Mouse (Mus musculus) kidney, adult 2 months (tissue): ENCODE results near the gene Tmem8. TPM values are rescaled to one million over a fixed set of nuclear protein-coding genes. Genes with fewer than 3 reads are reported as not detected.
"Not testable (repeated sequence)": the region's sequence is repeated elsewhere in the genome, so short reads cannot be mapped to it uniquely, and the experiment has no call there.

ENCODE experiments used
- DNase-seq: peaks from one replicate; pipeline ENCODE4 v3.0.0; 2021
- H3K27ac ChIP-seq: fragments of 200-500 bp; 2 replicates; pipeline ENCODE4 v1.5.1; 2012; ENCODE audit warnings: low read depth, low read length, control low read depth, inconsistent platforms; ENCODE audit not compliant: insufficient read depth
- H3K27me3 ChIP-seq: fragments of 200-500 bp; replicated peaks from 2 replicates; pipeline ENCODE4 v1.6.1; 2012; ENCODE audit warnings: mild to moderate bottlenecking, moderate library complexity, low read length, inconsistent platforms; ENCODE audit not compliant: control insufficient read depth, insufficient read depth
- H3K36me3 ChIP-seq: fragments of 200-500 bp; 2 replicates; pipeline ENCODE4 v1.6.1; 2012; ENCODE audit warnings: mild to moderate bottlenecking, moderate library complexity, low read length, inconsistent platforms; ENCODE audit not compliant: control insufficient read depth, insufficient read depth
- H3K4me1 ChIP-seq: fragments of 200-500 bp; 2 replicates; pipeline ENCODE4 v1.6.1; 2011; ENCODE audit warnings: low read length; ENCODE audit not compliant: control insufficient read depth, insufficient read depth
- H3K4me3 ChIP-seq: fragments of 200-500 bp; 2 replicates; pipeline ENCODE4 v1.5.1; 2011; ENCODE audit warnings: mild to moderate bottlenecking, low read depth, low read length, control low read depth; ENCODE audit not compliant: insufficient read depth
- CTCF ChIP-seq: fragments of 200-500 bp; conservative IDR thresholded peaks from 2 replicates; pipeline ENCODE4 v1.5.1; 2011; ENCODE audit warnings: low read depth, mild to moderate bottlenecking, control low read depth, low read length, moderate library complexity, mixed read lengths; ENCODE audit not compliant: insufficient read depth, insufficient read length
- POLR2A ChIP-seq: fragments of 200-500 bp; IDR thresholded peaks from one replicate; pipeline ENCODE4 v1.6.1; 2011; ENCODE audit warnings: low read depth, low read length, control low read depth
- whole genome bisulfite sequencing: fragments of 180-500 bp; shearing (Covaris S2); methylation state at CpG from one replicate; pipeline ENCODE4 v1.1.7; 2018; 5-methylcytosine and 5-hydroxymethylcytosine counted together
- polyA plus RNA-seq: library from polyadenylated mRNA; depleted of rRNA; stranded (reverse); fragments of >200 nt; gene quantifications from 2 replicates; pipeline ENCODE4 v1.2.3, GENCODE M21; 2012

Tmem8 gene
- polyA plus RNA-seq, 1 experiment, result 431 TPM

- Histone ChIP-seq H3K27me3 (no peaks in the 10 kb centered on the region), H3K27ac (peak overlapping the region; percentile 14), H3K4me3 (peak overlapping the region; percentile 77), H3K36me3 (no peaks in the 10 kb centered on the region), H3K4me1 (peaks cover 5% of the 10 kb centered on the region)
- 27% methylated on average over 14 of the region's 14 CpGs for WGBS
- no peak for DNase-seq
- no peak for TF ChIP-seq POLR2A
- no peak for TF ChIP-seq CTCF
These were observed 348 bp upstream of the Tmem8 start for GRCm38 (mm10) chr17:26112751-26113150.

- TF ChIP-seq POLR2A (no peak), CTCF (no peak)
- H3K36me3 ChIP-seq, result no peaks in the 10 kb centered on the region
- H3K27ac ChIP-seq, result peak overlapping the region; percentile 97
- WGBS, result 16% methylated on average over 8 of the region's 8 CpGs
- H3K4me3 ChIP-seq, result peak overlapping the region; percentile 77
- peak; percentile 84 for DNase-seq
- peaks cover 5% of the 10 kb centered on the region for H3K4me1 ChIP-seq
- no peaks in the 10 kb centered on the region for H3K27me3 ChIP-seq
These were observed 962 bp downstream of the Tmem8 start for GRCm38 (mm10) chr17:26114061-26114460.

GRCm38 (mm10) chr17:26114461-26114860, 1.4 kb downstream of the Tmem8 start:
- not testable (repeated sequence) for H3K27me3 ChIP-seq, H3K4me1 ChIP-seq, H3K36me3 ChIP-seq
- Histone ChIP-seq H3K4me3 (peak overlapping the region; percentile 14; the same call in 1 of the 2 replicates), H3K27ac (peak overlapping the region; percentile 79)
- peak; percentile 40 for DNase-seq
- WGBS, result 58% methylated on average over 7 of the region's 7 CpGs

GRCm38 (mm10) chr17:26115205-26115898, 2.3 kb downstream of the Tmem8 start:
- no peaks in the 10 kb centered on the region for H3K36me3 ChIP-seq
- 38% methylated on average over 7 of the region's 7 CpGs for WGBS

DNA sequence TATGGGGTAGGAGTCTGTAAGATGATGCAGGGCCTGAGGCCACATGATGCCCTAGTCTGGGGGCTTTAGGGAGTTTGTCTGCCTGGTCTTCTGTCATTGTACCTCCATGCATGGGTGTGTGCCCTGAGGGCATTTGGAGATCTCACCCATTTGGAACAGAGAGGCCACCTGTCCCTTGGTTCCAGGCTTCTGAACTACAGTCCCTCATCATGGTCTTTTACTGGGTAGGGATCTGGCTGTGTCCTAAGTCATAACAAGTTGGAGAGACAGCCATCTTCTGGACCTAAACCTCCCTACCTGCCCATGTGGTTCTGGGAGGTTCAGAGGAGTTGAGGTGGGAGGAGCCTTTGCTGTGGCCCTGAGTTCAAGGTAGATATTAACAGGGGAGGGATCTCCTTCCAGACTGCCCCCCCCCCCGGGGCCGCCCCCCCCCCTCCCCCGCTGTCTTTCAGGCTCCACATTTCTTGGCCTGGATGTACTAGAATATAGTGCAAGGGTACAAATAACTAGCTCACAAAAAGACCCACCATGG, 2.9 kb downstream of the Tmem8 start:
- Histone ChIP-seq H3K4me3 (0 out of 2 replicates have a peak overlapping the region, but pooled peaks have one; percentile 3), H3K27me3 (no peaks in the 10 kb centered on the region), H3K27ac (peak overlapping the region; percentile 79), H3K4me1 (peaks cover 5% of the 10 kb centered on the region), H3K36me3 (no peaks in the 10 kb centered on the region)
- WGBS, result 14% methylated on average over 2 of the region's 3 CpGs
- DNase-seq, result peak; percentile 82
- TF ChIP-seq POLR2A (no peak), CTCF (no peak)

More at GRCm38 (mm10) chr17:26115205-26115898, 2.3 kb downstream of the Tmem8 start:
- peak; percentile 97 for DNase-seq
- Histone ChIP-seq H3K4me3 (peak overlapping the region; percentile 14; the same call in 1 of the 2 replicates), H3K27me3 (no peaks in the 10 kb centered on the region), H3K4me1 (peaks cover 5% of the 10 kb centered on the region), H3K27ac (peak overlapping the region; percentile 79)
- TF ChIP-seq CTCF (no peak), POLR2A (peak; percentile 73)

GRCm38 (mm10) chr17:26116503-26117258, 3.6 kb downstream of the Tmem8 start:
- 67% methylated on average over 17 of the region's 17 CpGs for WGBS
- H3K4me1 ChIP-seq, result peaks cover 5% of the 10 kb centered on the region
- H3K27ac ChIP-seq, result peak overlapping the region; percentile 72
- H3K4me3 ChIP-seq, result no peak overlapping the region
- DNase-seq, result no peak
- TF ChIP-seq POLR2A (no peak), CTCF (no peak)
- no peaks in the 10 kb centered on the region for H3K36me3 ChIP-seq
- no peaks in the 10 kb centered on the region for H3K27me3 ChIP-seq

DNA sequence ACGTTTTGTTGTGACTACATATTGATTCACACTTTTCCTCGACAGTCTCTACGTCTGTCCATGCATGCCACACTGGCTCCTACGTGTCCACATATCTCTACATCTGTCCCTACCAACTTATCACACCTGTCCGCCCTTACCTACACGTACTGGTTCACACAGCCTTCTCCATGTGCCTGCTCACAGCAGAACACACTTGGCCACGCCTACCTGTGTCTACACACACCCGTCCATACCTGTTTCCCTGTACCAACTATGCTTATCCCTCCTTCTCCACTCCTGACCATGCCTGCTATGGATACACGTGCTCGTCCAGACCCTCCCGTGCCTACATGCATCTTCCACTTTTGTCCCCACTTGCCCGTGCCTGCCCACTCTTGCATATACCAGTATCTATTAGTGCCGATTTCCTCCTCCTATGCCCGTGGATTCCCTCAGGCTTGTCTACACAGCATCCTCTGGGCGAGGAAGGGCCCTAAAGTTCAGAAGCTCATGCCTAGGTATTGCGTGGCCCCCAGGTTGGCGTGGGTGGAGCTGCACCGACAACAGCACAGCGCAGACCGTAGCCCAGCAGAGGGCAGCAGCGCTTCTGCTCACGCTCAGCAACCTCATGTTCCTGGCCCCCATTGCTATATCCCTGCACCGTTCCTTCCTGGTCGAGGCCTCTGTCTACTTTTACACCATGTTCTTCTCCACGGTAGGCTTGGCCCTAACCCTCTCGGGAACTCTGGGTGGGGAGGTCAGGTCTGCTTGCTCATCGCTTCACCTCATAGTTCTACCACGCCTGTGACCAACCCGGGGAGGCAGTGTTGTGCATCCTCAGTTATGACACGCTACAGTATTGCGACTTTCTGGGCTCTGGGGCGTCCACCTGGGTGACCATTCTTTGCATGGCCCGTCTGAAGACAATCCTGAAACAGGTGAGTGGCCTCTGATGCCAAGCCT, 6.9 kb downstream of the Tmem8 start:
- Histone ChIP-seq H3K4me3 (no peak overlapping the region), H3K27ac (no peak overlapping the region), H3K4me1 (peaks cover 11% of the 10 kb centered on the region), H3K36me3 (no peaks in the 10 kb centered on the region), H3K27me3 (no peaks in the 10 kb centered on the region)
- WGBS, result 40% methylated on average over 33 of the region's 33 CpGs
- TF ChIP-seq POLR2A (no peak), CTCF (peak; percentile 84)
- peak; percentile 50 for DNase-seq
